Mouse (Mus musculus) ES-Bruce4 (cell line): Measurements from ENCODE around the gene Prkaa1.

Source experiments
- CTCF ChIP-seq: IDR thresholded peaks from one replicate; pipeline ENCODE4 v1.8.1; 2011; ENCODE audit warnings: low read depth, low read length
- POLR2A ChIP-seq: IDR thresholded peaks from one replicate; pipeline ENCODE4 v1.8.1; 2011; ENCODE audit warnings: low read length; ENCODE audit not compliant: insufficient read depth

DNA sequence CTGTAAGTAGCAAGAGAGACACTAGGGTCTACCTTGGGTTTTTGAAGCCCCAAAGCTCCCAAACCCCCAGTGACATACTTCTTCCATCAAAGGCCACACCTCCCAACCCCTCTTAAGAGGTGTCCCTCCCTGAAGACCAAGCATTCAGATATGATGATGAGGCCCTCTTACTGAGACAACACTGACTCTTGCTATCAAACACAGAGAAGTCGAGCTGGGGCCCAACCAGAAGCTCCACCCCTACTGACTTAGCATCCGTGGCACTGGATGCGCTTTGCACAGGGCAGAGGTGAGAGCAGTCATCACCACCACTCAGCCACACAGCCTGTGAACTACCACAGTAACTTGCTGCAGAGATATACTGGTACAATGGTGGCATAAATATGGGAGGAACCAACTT, 31.0 kb upstream of the Prkaa1 start:
- TF ChIP-seq POLR2A (no peak), CTCF (no peak)
